Mouse (Mus musculus): ENCODE data around the gene Man1a2.

DNA sequence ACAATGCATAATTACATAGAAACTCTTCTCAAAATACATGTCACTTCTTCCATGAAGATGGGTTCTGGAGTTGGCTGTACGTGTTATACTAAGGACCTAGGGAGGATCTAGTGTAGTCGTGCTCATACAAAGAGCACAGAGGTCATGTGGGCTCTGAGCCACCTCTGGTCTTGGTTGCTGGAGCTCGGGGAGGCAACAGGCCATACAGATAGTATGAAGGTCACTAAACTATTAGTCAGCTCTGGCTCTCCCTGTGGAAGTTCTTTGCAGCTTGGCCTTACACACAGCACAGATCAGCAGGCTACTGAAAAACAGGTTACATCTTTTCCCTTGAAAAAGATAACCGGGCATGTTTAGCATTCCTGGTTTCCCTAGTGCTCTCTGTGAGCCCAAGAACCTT lies 50.5 kb downstream of the Man1a2 start:
- TF ChIP-seq CTCF (IDR thresholded peaks at IDR 0.05; ENCODE audit: insufficient read depth, low read depth, low read length) (no peak), POLR2A (IDR thresholded peaks at IDR 0.05; ENCODE audit: insufficient read depth, low read depth, low read length) (no peak)

Data from olfactory bulb, adult 2 months (tissue).